Mouse (Mus musculus) midbrain, embryonic 15.5 days (tissue): ENCODE measurements around the gene Wdr38. TPM values are rescaled to one million over a fixed set of nuclear protein-coding genes. Genes with fewer than 3 reads are reported as not detected.

ENCODE experiments used
- ATAC-seq: fragments of 200-750 bp; cut with Nextera tagmentation; replicated peaks from 2 replicates; pipeline ENCODE4 v1.8.0; 2017; ENCODE audit warnings: moderate TSS enrichment
- H3K27ac ChIP-seq: fragments of 300-500 bp; sonication (generic); 2 replicates; pipeline ENCODE4 v1.5.1; 2015; ENCODE audit warnings: mild to moderate bottlenecking, inconsistent platforms
- H3K27me3 ChIP-seq: fragments of 300-500 bp; sonication (generic); replicated peaks from 2 replicates; pipeline ENCODE4 v1.6.1; 2015; ENCODE audit warnings: inconsistent platforms
- H3K36me3 ChIP-seq: fragments of 300-500 bp; sonication (generic); replicated peaks from 2 replicates; pipeline ENCODE4 v1.6.1; 2015; ENCODE audit warnings: inconsistent platforms
- H3K4me1 ChIP-seq: fragments of 300-500 bp; sonication (generic); 2 replicates; pipeline ENCODE4 v1.6.1; 2015; ENCODE audit warnings: inconsistent platforms
- H3K4me2 ChIP-seq: fragments of 300-500 bp; sonication (generic); 2 replicates; pipeline ENCODE4 v1.6.1; 2015; ENCODE audit warnings: inconsistent platforms, mild to moderate bottlenecking, moderate library complexity
- H3K4me3 ChIP-seq: fragments of 300-500 bp; sonication (generic); 2 replicates; pipeline ENCODE4 v1.5.1; 2015; ENCODE audit warnings: mild to moderate bottlenecking, inconsistent platforms
- H3K9ac ChIP-seq: fragments of 300-500 bp; sonication (generic); 2 replicates; pipeline ENCODE4 v1.6.1; 2015; ENCODE audit warnings: mild to moderate bottlenecking, inconsistent platforms
- H3K9me3 ChIP-seq: fragments of 300-500 bp; sonication (generic); 2 replicates; pipeline ENCODE4 v1.6.1; 2016; ENCODE audit warnings: inconsistent platforms
- WGBS: fragments of 180-500 bp; shearing (Covaris S2); methylation state at CpG from one replicate; pipeline ENCODE4 v1.1.7; 2015; ENCODE audit warnings: mixed read lengths; 5-methylcytosine and 5-hydroxymethylcytosine counted together
- polyA plus RNA-seq: library from polyadenylated mRNA; unstranded; fragments of >200 nt; fragmentation: Nextera tagmentation; extraction: Ambion mirVana; gene quantifications from 2 replicates; pipeline ENCODE4 v1.2.1, GENCODE M21; 2015

The Wdr38 gene
- polyA plus RNA-seq, 1 experiment from 2014 or later: 1.8 TPM

- Histone ChIP-seq H3K36me3 (peaks cover 29% of the 10 kb centered on the region), H3K4me3 (no peak overlapping the region), H3K9ac (no peak overlapping the region), H3K9me3 (no peaks in the 10 kb centered on the region), H3K27me3 (no peaks in the 10 kb centered on the region), H3K4me1 (peaks cover 39% of the 10 kb centered on the region), H3K27ac (no peak overlapping the region), H3K4me2 (no peak overlapping the region)
- no peak for ATAC-seq
Measured at GRCm38 (mm10) chr2:39011264-39011663, 14.0 kb downstream of the Wdr38 start.

GRCm38 (mm10) chr2:39011971-39012370, 14.7 kb downstream of the Wdr38 start:
- Histone ChIP-seq H3K9me3 (no peaks in the 10 kb centered on the region), H3K4me2 (no peak overlapping the region), H3K4me1 (peaks cover 32% of the 10 kb centered on the region), H3K27me3 (no peaks in the 10 kb centered on the region), H3K4me3 (no peak overlapping the region), H3K36me3 (peaks cover 35% of the 10 kb centered on the region), H3K27ac (no peak overlapping the region), H3K9ac (no peak overlapping the region)
- WGBS: 84% methylated on average over 3 of the region's 3 CpGs
- ATAC-seq: no peak

- ATAC-seq: no peak
- Histone ChIP-seq H3K27me3 (no peaks in the 10 kb centered on the region), H3K27ac (no peak overlapping the region), H3K9me3 (no peaks in the 10 kb centered on the region), H3K4me1 (peaks cover 26% of the 10 kb centered on the region), H3K9ac (no peak overlapping the region), H3K4me2 (no peak overlapping the region), H3K36me3 (peaks cover 41% of the 10 kb centered on the region), H3K4me3 (no peak overlapping the region)
- WGBS: 81% methylated on average over 7 of the region's 7 CpGs
Measured at GRCm38 (mm10) chr2:39012768-39013279, 15.5 kb downstream of the Wdr38 start.

- H3K4me1 ChIP-seq: peaks cover 1% of the 10 kb centered on the region; the same call in 1 of the 2 replicates
- H3K36me3 ChIP-seq: peaks cover 67% of the 10 kb centered on the region
- H3K4me2 ChIP-seq: no peak overlapping the region
- no peaks in the 10 kb centered on the region for H3K27me3 ChIP-seq
- no peaks in the 10 kb centered on the region for H3K9me3 ChIP-seq
- H3K4me3 ChIP-seq: no peak overlapping the region
- H3K27ac ChIP-seq: no peak overlapping the region
- no peak overlapping the region for H3K9ac ChIP-seq
- ATAC-seq: no peak
- WGBS: 83% methylated on average over 3 of the region's 3 CpGs
Measured at GRCm38 (mm10) chr2:39016581-39016980, 19.3 kb downstream of the Wdr38 start.

- no peak overlapping the region for H3K4me2 ChIP-seq
- H3K36me3 ChIP-seq: peaks cover 71% of the 10 kb centered on the region
- no peak for ATAC-seq
- H3K27ac ChIP-seq: no peak overlapping the region
- H3K9ac ChIP-seq: no peak overlapping the region
- WGBS: 91% methylated on average over 1 of the region's 1 CpGs
- H3K9me3 ChIP-seq: no peaks in the 10 kb centered on the region
- H3K4me1 ChIP-seq: no peaks in the 10 kb centered on the region
- H3K4me3 ChIP-seq: no peak overlapping the region
- no peaks in the 10 kb centered on the region for H3K27me3 ChIP-seq
Measured at GRCm38 (mm10) chr2:39020004-39020403, 22.7 kb downstream of the Wdr38 start.

- Histone ChIP-seq H3K9ac (no peak overlapping the region), H3K27me3 (no peaks in the 10 kb centered on the region), H3K4me1 (no peaks in the 10 kb centered on the region), H3K9me3 (no peaks in the 10 kb centered on the region), H3K36me3 (peaks cover 58% of the 10 kb centered on the region), H3K4me3 (no peak overlapping the region), H3K4me2 (no peak overlapping the region), H3K27ac (no peak overlapping the region)
- no peak for ATAC-seq
- 87% methylated on average over 1 of the region's 1 CpGs for WGBS
Measured at GRCm38 (mm10) chr2:39031611-39032010, 34.3 kb downstream of the Wdr38 start.

GRCm38 (mm10) chr2:39040215-39040614, 42.9 kb downstream of the Wdr38 start:
- Histone ChIP-seq H3K9me3 (no peaks in the 10 kb centered on the region), H3K27me3 (no peaks in the 10 kb centered on the region), H3K4me1 (no peaks in the 10 kb centered on the region), H3K36me3 (peaks cover 54% of the 10 kb centered on the region), H3K9ac (no peak overlapping the region), H3K4me3 (no peak overlapping the region), H3K4me2 (no peak overlapping the region), H3K27ac (no peak overlapping the region)
- ATAC-seq: no peak
- 97% methylated on average over 1 of the region's 1 CpGs for WGBS

- H3K4me2 ChIP-seq: no peak overlapping the region
- no peaks in the 10 kb centered on the region for H3K9me3 ChIP-seq
- no peak overlapping the region for H3K9ac ChIP-seq
- no peaks in the 10 kb centered on the region for H3K27me3 ChIP-seq
- no peak overlapping the region for H3K4me3 ChIP-seq
- no peak overlapping the region for H3K27ac ChIP-seq
- WGBS: 100% methylated on average over 1 of the region's 1 CpGs
- no peak for ATAC-seq
- H3K36me3 ChIP-seq: peaks cover 60% of the 10 kb centered on the region
- H3K4me1 ChIP-seq: no peaks in the 10 kb centered on the region
Measured at GRCm38 (mm10) chr2:39048515-39048914, 51.2 kb downstream of the Wdr38 start.

Other genes with a start within 250 kb of the Wdr38 start
- 1.6 and 1.8 TPM in 2 replicates for gene Nr6a1, start 69.8 kb upstream of the Wdr38 start, polyA plus RNA-seq
- gene Olfml2a, start 65.5 kb upstream of the Wdr38 start, polyA plus RNA-seq: 3.6 and 4.6 TPM in 2 replicates
- gene Arpc5l, start 7.9 kb downstream of the Wdr38 start, polyA plus RNA-seq: 129 and 136 TPM in 2 replicates
- 523 and 527 TPM in 2 replicates for gene Rpl35, start 8.1 kb downstream of the Wdr38 start, polyA plus RNA-seq
- 34.5 and 38.2 TPM in 2 replicates for gene Golga1, start 68.1 kb downstream of the Wdr38 start, polyA plus RNA-seq
- 18.6 and 21.2 TPM in 2 replicates for gene Scai, start 193.3 kb downstream of the Wdr38 start, polyA plus RNA-seq
- 66.1 and 68.8 TPM in 2 replicates for gene Ppp6c, start 229.0 kb downstream of the Wdr38 start, polyA plus RNA-seq